Mouse (Mus musculus): Measurements from ENCODE around the gene Agap1.
"Not testable (repeated sequence)": the region's sequence is repeated elsewhere in the genome, so short reads cannot be mapped to it uniquely, and the experiment has no call there.

The Agap1 gene

GRCm38 (mm10) chr1:89501891-89502290 is 47.3 kb downstream of the Agap1 start:
- DNase-seq (ENCODE audit: low spot score): not testable (repeated sequence)

GRCm38 (mm10) chr1:89509196-89509595 is 54.6 kb downstream of the Agap1 start:
- DNase-seq (ENCODE audit: low spot score): no peak

GRCm38 (mm10) chr1:89509763-89510340 is 55.2 kb downstream of the Agap1 start:
- no peak for DNase-seq (ENCODE audit: low spot score)

- no peak for DNase-seq (ENCODE audit: low spot score)
Observed at GRCm38 (mm10) chr1:89510731-89511130, 56.1 kb downstream of the Agap1 start.

GRCm38 (mm10) chr1:89513616-89514283 is 59.1 kb downstream of the Agap1 start:
- DNase-seq (ENCODE audit: low spot score): no peak

- DNase-seq (ENCODE audit: low spot score): no peak
Observed at GRCm38 (mm10) chr1:89515808-89516560, 61.4 kb downstream of the Agap1 start.

- DNase-seq (ENCODE audit: low spot score): no peak
Observed at GRCm38 (mm10) chr1:89517817-89518216, 63.2 kb downstream of the Agap1 start.

GRCm38 (mm10) chr1:89519914-89520643 is 65.5 kb downstream of the Agap1 start:
- no peak for DNase-seq (ENCODE audit: low spot score)

- DNase-seq (ENCODE audit: low spot score): no peak
Observed at GRCm38 (mm10) chr1:89521406-89521805, 66.8 kb downstream of the Agap1 start.

GRCm38 (mm10) chr1:89521935-89522535 is 67.4 kb downstream of the Agap1 start:
- DNase-seq (ENCODE audit: low spot score): no peak

GRCm38 (mm10) chr1:89524369-89524768 is 69.8 kb downstream of the Agap1 start:
- DNase-seq (ENCODE audit: low spot score): peak; percentile 84

- DNase-seq (ENCODE audit: low spot score): no peak
Observed at GRCm38 (mm10) chr1:89524998-89525397, 70.4 kb downstream of the Agap1 start.

GRCm38 (mm10) chr1:89525825-89526224 is 71.2 kb downstream of the Agap1 start:
- DNase-seq (ENCODE audit: low spot score): no peak

- no peak for DNase-seq (ENCODE audit: low spot score)
Observed at GRCm38 (mm10) chr1:89528671-89529276, 74.2 kb downstream of the Agap1 start.

- DNase-seq (ENCODE audit: low spot score): no peak
Observed at GRCm38 (mm10) chr1:89533702-89534101, 79.1 kb downstream of the Agap1 start.

GRCm38 (mm10) chr1:89535206-89535605 is 80.6 kb downstream of the Agap1 start:
- DNase-seq (ENCODE audit: low spot score): no peak

GRCm38 (mm10) chr1:89538163-89538946 is 83.7 kb downstream of the Agap1 start:
- no peak for DNase-seq (ENCODE audit: low spot score)

GRCm38 (mm10) chr1:89539127-89539526 is 84.5 kb downstream of the Agap1 start:
- DNase-seq (ENCODE audit: low spot score): no peak

GRCm38 (mm10) chr1:89541151-89541550 is 86.5 kb downstream of the Agap1 start:
- DNase-seq (ENCODE audit: low spot score): no peak

GRCm38 (mm10) chr1:89542464-89542863 is 87.9 kb downstream of the Agap1 start:
- no peak for DNase-seq (ENCODE audit: low spot score)

- DNase-seq (ENCODE audit: low spot score): no peak
Observed at GRCm38 (mm10) chr1:89543312-89543711, 88.7 kb downstream of the Agap1 start.
